Mouse (Mus musculus) CH12.LX (cell line): ENCODE measurements around the gene Erbb4. TPM values are rescaled to one million over a fixed set of nuclear protein-coding genes. Genes with fewer than 3 reads are reported as not detected.

ENCODE experiments used
- DNase-seq: peaks from one replicate; pipeline ENCODE4 v3.0.0-alpha.2; 2013; ENCODE audit errors: extremely low read depth
- H3K27ac ChIP-seq: 2 replicates; pipeline ENCODE4 v1.5.1; 2012; ENCODE audit warnings: low read depth, mild to moderate bottlenecking, control low read depth, moderate library complexity; ENCODE audit not compliant: insufficient read depth
- H3K27me3 ChIP-seq: replicated peaks from 2 replicates; pipeline ENCODE3; 2012; ENCODE audit warnings: inconsistent platforms
- H3K36me3 ChIP-seq, 2 experiments: replicated peaks in 1 of 2; 2 replicates each; pipeline versions ENCODE3 to v1.6.1; 2012; ENCODE audit warnings: inconsistent platforms in 1 of 2, low read length in 1 of 2, mild to moderate bottlenecking in 1 of 2, mixed read lengths in 1 of 2, moderate library complexity in 1 of 2; ENCODE audit not compliant: control insufficient read depth in 1 of 2, insufficient read depth in 1 of 2
- H3K4me1 ChIP-seq, 2 experiments: 2 replicates each; pipeline ENCODE4 v1.6.1; 2012; ENCODE audit warnings: inconsistent platforms in 1 of 2, moderate library complexity in 1 of 2; ENCODE audit not compliant: insufficient read depth in 2 of 2, control insufficient read depth in 1 of 2
- H3K4me2 ChIP-seq: 2 replicates; pipeline ENCODE4 v1.6.1; 2012; ENCODE audit warnings: low read depth, mild to moderate bottlenecking, control low read depth; ENCODE audit not compliant: poor library complexity, insufficient read depth, severe bottlenecking
- H3K4me3 ChIP-seq, 3 experiments: fragments of 150-350 bp in 1 of 3; sonication (generic) in 1 of 3; replicated peaks in 1 of 3; 2 replicates each; pipeline versions ENCODE3 to v1.5.1; 2011 to 2012; ENCODE audit warnings: low read depth in 2 of 3, low read length in 2 of 3, mild to moderate bottlenecking in 2 of 3, moderate library complexity in 2 of 3, control low read depth in 1 of 3, improper control_type of control experiment in 1 of 3, inconsistent platforms in 1 of 3, mixed read lengths in 1 of 3; ENCODE audit not compliant: poor library complexity in 1 of 3
- H3K79me2 ChIP-seq: replicated peaks from 2 replicates; pipeline ENCODE4 v1.6.1; 2012; ENCODE audit warnings: mild to moderate bottlenecking, moderate library complexity; ENCODE audit not compliant: control insufficient read depth, poor library complexity, insufficient read depth, severe bottlenecking; ENCODE audit errors: extremely low read depth
- H3K9ac ChIP-seq: 2 replicates; pipeline ENCODE4 v1.6.1; 2012; ENCODE audit warnings: low read depth, mild to moderate bottlenecking, control low read depth, moderate library complexity; ENCODE audit not compliant: insufficient read depth
- H3K9me3 ChIP-seq: replicated peaks from 2 replicates; pipeline ENCODE3; 2012; ENCODE audit warnings: low read length, inconsistent platforms, mixed read lengths
- CHD1 ChIP-seq: IDR thresholded peaks from 2 replicates; pipeline ENCODE4 v1.6.1; 2012; ENCODE audit warnings: low read depth, low read length, improper control_type of control experiment, inconsistent platforms
- CHD2 ChIP-seq: IDR thresholded peaks from 2 replicates; pipeline ENCODE4 v1.6.1; 2011; ENCODE audit warnings: low read length, improper control_type of control experiment
- CTCF ChIP-seq, 2 experiments: IDR thresholded peaks in 1 of 2; conservative IDR thresholded peaks in 1 of 2; 2 replicates each; pipeline ENCODE4 v1.5.1; 2011 to 2012; ENCODE audit warnings: low read depth in 2 of 2, low read length in 2 of 2, improper control_type of control experiment in 1 of 2, inconsistent platforms in 1 of 2, mild to moderate bottlenecking in 1 of 2, moderate library complexity in 1 of 2
- E2F4 ChIP-seq: IDR thresholded peaks from 2 replicates; pipeline ENCODE4 v1.6.1; 2011; ENCODE audit warnings: low read depth, low read length, improper control_type of control experiment; ENCODE audit not compliant: insufficient replicate concordance
- GABPA ChIP-seq: IDR thresholded peaks from 2 replicates; pipeline ENCODE4 v1.6.1; 2012; ENCODE audit warnings: low read depth, low read length, improper control_type of control experiment, inconsistent platforms; ENCODE audit not compliant: insufficient replicate concordance
- HCFC1 ChIP-seq: IDR thresholded peaks from 2 replicates; pipeline ENCODE4 v1.6.1; 2012; ENCODE audit warnings: low read depth, mild to moderate bottlenecking, inconsistent platforms, low read length, improper control_type of control experiment
- IRF4 ChIP-seq: IDR thresholded peaks from 2 replicates; pipeline ENCODE4 v1.6.1; 2014; ENCODE audit warnings: low read depth, mild to moderate bottlenecking, inconsistent platforms, low read length, improper control_type of control experiment
- JUND ChIP-seq: conservative IDR thresholded peaks from 2 replicates; pipeline ENCODE4 v1.6.1; 2011; ENCODE audit warnings: low read depth, low read length, improper control_type of control experiment
- KAT2A ChIP-seq: IDR thresholded peaks from 2 replicates; pipeline ENCODE4 v1.6.1; 2012; ENCODE audit warnings: low read length, improper control_type of control experiment, inconsistent platforms; ENCODE audit not compliant: insufficient replicate concordance
- MAFK ChIP-seq: IDR thresholded peaks from 2 replicates; pipeline ENCODE4 v1.6.1; 2011; ENCODE audit warnings: low read length, improper control_type of control experiment; ENCODE audit not compliant: insufficient replicate concordance
- MAX ChIP-seq: IDR thresholded peaks from 2 replicates; pipeline ENCODE4 v1.6.1; 2011; ENCODE audit warnings: low read length, improper control_type of control experiment
- MAZ ChIP-seq: IDR thresholded peaks from 2 replicates; pipeline ENCODE4 v1.6.1; 2012; ENCODE audit warnings: low read depth, mild to moderate bottlenecking, inconsistent platforms, low read length, improper control_type of control experiment, moderate library complexity
- MEF2A ChIP-seq: IDR thresholded peaks from 2 replicates; pipeline ENCODE4 v1.6.1; 2014; ENCODE audit warnings: low read depth, mild to moderate bottlenecking, inconsistent platforms, low read length, improper control_type of control experiment, borderline replicate concordance
- MXI1 ChIP-seq: IDR thresholded peaks from 2 replicates; pipeline ENCODE4 v1.6.1; 2011; ENCODE audit warnings: mild to moderate bottlenecking, low read depth, low read length, improper control_type of control experiment
- MYC ChIP-seq: IDR thresholded peaks from 2 replicates; pipeline ENCODE4 v1.6.1; 2011; ENCODE audit warnings: low read depth, mild to moderate bottlenecking, improper control_type of control experiment, low read length
- NRF1 ChIP-seq: IDR thresholded peaks from 2 replicates; pipeline ENCODE4 v1.6.1; 2014; ENCODE audit warnings: low read depth, mild to moderate bottlenecking, inconsistent platforms, low read length, improper control_type of control experiment, moderate library complexity
- PAX5 ChIP-seq: IDR thresholded peaks from 2 replicates; pipeline ENCODE4 v1.6.1; 2012; ENCODE audit warnings: low read length, inconsistent platforms, mixed read lengths
- POLR2A ChIP-seq: IDR thresholded peaks from 2 replicates; pipeline ENCODE4 v1.6.1; 2011; ENCODE audit warnings: low read depth, mild to moderate bottlenecking, improper control_type of control experiment, low read length
- POLR2AphosphoS2 ChIP-seq: IDR thresholded peaks from 2 replicates; pipeline ENCODE4 v1.6.1; 2011; ENCODE audit warnings: low read depth, low read length, improper control_type of control experiment
- RCOR1 ChIP-seq: conservative IDR thresholded peaks from 2 replicates; pipeline ENCODE4 v1.6.1; 2012; ENCODE audit warnings: low read depth, mild to moderate bottlenecking, inconsistent platforms, low read length, improper control_type of control experiment
- TBP ChIP-seq: conservative IDR thresholded peaks from 2 replicates; pipeline ENCODE4 v1.6.1; 2011; ENCODE audit warnings: low read depth, low read length, improper control_type of control experiment
- TCF12 ChIP-seq: IDR thresholded peaks from 2 replicates; pipeline ENCODE4 v1.6.1; 2014; ENCODE audit warnings: low read depth, mild to moderate bottlenecking, inconsistent platforms, low read length, improper control_type of control experiment
- USF1 ChIP-seq: IDR thresholded peaks from 2 replicates; pipeline ENCODE4 v1.6.1; 2014; ENCODE audit warnings: low read depth, mild to moderate bottlenecking, inconsistent platforms, low read length, improper control_type of control experiment
- ZC3H11A ChIP-seq: IDR thresholded peaks from 2 replicates; pipeline ENCODE4 v1.6.1; 2012; ENCODE audit warnings: low read depth, mild to moderate bottlenecking, inconsistent platforms, low read length, improper control_type of control experiment
- ZKSCAN1 ChIP-seq: IDR thresholded peaks from 2 replicates; pipeline ENCODE4 v1.6.1; 2012; ENCODE audit warnings: low read depth, inconsistent platforms, low read length, improper control_type of control experiment, borderline replicate concordance
- ZMIZ1 ChIP-seq: IDR thresholded peaks from 2 replicates; pipeline ENCODE4 v1.6.1; 2012; ENCODE audit warnings: low read depth, mild to moderate bottlenecking, inconsistent platforms, low read length, improper control_type of control experiment
- ZNF384 ChIP-seq: IDR thresholded peaks from 2 replicates; pipeline ENCODE4 v1.6.1; 2012; ENCODE audit warnings: low read depth, low read length, improper control_type of control experiment, inconsistent platforms
- dilution Hi-C: fragments of 300-500 bp; cut with MboI; formaldehyde crosslinking; loops from 2 replicates; pipeline ENCODE4 v1.14.3; 2020; ENCODE audit warnings: low sequenced_read_pairs; ENCODE audit not compliant: extremely low pct_unique_long_range_greater_than_20kb, extremely low pct_ligation_motif_present
- in situ Hi-C: fragments of 300-500 bp; cut with MboI; formaldehyde crosslinking; loops from 3 replicates; pipeline ENCODE4 v1.14.3; 2019; ENCODE audit warnings: low sequenced_read_pairs, low pct_ligation_motif_present, low pct_unique_long_range_greater_than_20kb, mixed read lengths
- polyA plus RNA-seq: library from polyadenylated mRNA; unstranded; fragments of >175 nt; gene quantifications from 2 replicates; pipeline ENCODE4 v1.2.1, GENCODE M21; 2012; ENCODE audit warnings: low read depth; ENCODE audit not compliant: insufficient read length
- total RNA-seq, 2 experiments: library from RNA; depleted of rRNA; stranded (reverse); fragments of 300-350 nt in 1 of 2; fragments of >200 nt in 1 of 2; gene quantifications; 2 replicates each; pipeline ENCODE4 v1.2.3; 2012 to 2014

The Erbb4 gene
- total and polyA plus RNA-seq, 3 experiments = not detected

DNA sequence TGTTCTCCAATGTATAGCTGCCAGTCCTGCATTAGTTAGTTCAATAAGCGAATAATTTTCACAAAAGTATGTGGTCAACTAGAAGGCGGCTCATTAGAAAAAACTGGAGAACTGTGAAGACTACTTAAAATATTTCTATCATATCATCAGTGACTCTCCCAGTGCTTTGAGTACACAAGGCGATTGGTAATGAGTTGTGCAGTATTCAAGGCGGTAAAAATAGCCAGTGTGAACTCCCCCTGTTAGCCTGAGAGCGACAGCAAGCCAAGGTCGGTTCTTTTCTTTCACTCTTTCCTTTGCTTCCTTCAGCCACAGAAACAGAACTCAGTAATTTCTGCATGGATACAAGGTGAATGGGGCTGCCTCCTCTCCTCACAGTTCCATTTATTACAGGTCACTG lies 22.1 kb downstream of the Erbb4 start:
- TF ChIP-seq ZKSCAN1 = no peak
- TF ChIP-seq MEF2A = no peak
- no peak for TF ChIP-seq ZNF384
- no peak for TF ChIP-seq JUND
- no peak for TF ChIP-seq IRF4
- TF ChIP-seq MAFK = no peak
- TF ChIP-seq TCF12 = no peak
- TF ChIP-seq CHD2 = no peak
- no peak for TF ChIP-seq E2F4
- TF ChIP-seq ZC3H11A = no peak
- no peak for TF ChIP-seq POLR2A
- no peak for TF ChIP-seq ZMIZ1
- TF ChIP-seq MAZ = no peak
- TF ChIP-seq NRF1 = no peak
- no peak for TF ChIP-seq MAX
- TF ChIP-seq HCFC1 = no peak
- TF ChIP-seq MXI1 = no peak
- TF ChIP-seq CTCF (conservative IDR thresholded peaks at IDR 0.05 in 1 of 2, IDR thresholded peaks at IDR 0.05 in 1 of 2; ENCODE audit: low read depth in 2 of 2, low read length in 2 of 2) = no peak
- no peak for TF ChIP-seq KAT2A
- no peak for TF ChIP-seq PAX5
- TF ChIP-seq, all 38 proteins: peak for 0
- Histone ChIP-seq H3K4me1 (no peaks in the 10 kb centered on the region), H3K27ac (no peak overlapping the region), H3K36me3 (no peaks in the 10 kb centered on the region), H3K9me3 (peaks cover 4% of the 10 kb centered on the region), H3K27me3 (no peaks in the 10 kb centered on the region), H3K79me2 (no peaks in the 10 kb centered on the region), H3K9ac (no peak overlapping the region), H3K4me2 (no peak overlapping the region), H3K4me3 (no peak overlapping the region)
- no peak for DNase-seq
- in situ Hi-C loops (no loop called here), dilution Hi-C loops (no loop called here)

DNA sequence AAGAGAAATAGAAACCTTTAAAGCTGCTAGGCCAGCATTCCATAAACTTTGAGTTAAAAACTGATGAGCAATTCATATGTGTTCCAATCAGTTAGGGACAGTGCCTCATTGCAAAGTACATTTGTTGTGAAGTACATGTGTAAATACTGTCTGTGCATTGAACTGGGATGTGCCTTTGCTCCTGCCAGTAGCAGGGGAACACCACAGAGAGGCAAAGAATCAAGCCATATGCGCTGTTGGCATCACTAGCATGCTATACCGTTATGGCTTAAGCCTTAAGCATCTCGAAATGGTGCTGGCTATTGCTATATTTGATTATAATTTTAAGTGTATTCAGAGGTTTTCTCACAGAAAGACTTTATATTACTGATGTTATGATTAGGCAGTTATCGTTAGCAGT lies 58.9 kb downstream of the Erbb4 start:
- H3K9me3 ChIP-seq = peaks cover 10% of the 10 kb centered on the region
- no peak overlapping the region for H3K27ac ChIP-seq
- no peaks in the 10 kb centered on the region for H3K36me3 ChIP-seq
- dilution Hi-C loops (no loop called here), in situ Hi-C loops (no loop called here)
- no peak for DNase-seq
- no peaks in the 10 kb centered on the region for H3K27me3 ChIP-seq
- no peak for TF ChIP-seq TCF12
- no peak for TF ChIP-seq MYC
- no peak for TF ChIP-seq RCOR1
- TF ChIP-seq HCFC1 = no peak
- TF ChIP-seq GABPA = no peak
- TF ChIP-seq CHD2 = no peak
- TF ChIP-seq JUND = no peak
- no peak for TF ChIP-seq MEF2A
- no peak for TF ChIP-seq TBP
- TF ChIP-seq USF1 = no peak
- TF ChIP-seq POLR2AphosphoS2 = no peak
- no peak for TF ChIP-seq CHD1
- H3K4me3 ChIP-seq = no peak overlapping the region
- no peaks in the 10 kb centered on the region for H3K79me2 ChIP-seq
- H3K4me1 ChIP-seq = no peaks in the 10 kb centered on the region
- H3K9ac ChIP-seq = no peak overlapping the region
- H3K4me2 ChIP-seq = no peak overlapping the region
